Mouse (Mus musculus): ENCODE measurements at regions not wholly inside any gene's neighbourhood (a gene's known extent, or its start where the extent isn't known, plus 50 kb on each side); places are given as distances from the start of the nearest gene placed in this dataset.

- TF ChIP-seq POLR2A (IDR thresholded peaks at IDR 0.05; ENCODE audit: control insufficient read depth, low read depth, low read length) (no peak), CTCF (IDR thresholded peaks at IDR 0.05; ENCODE audit: control insufficient read depth, insufficient read depth, insufficient replicate concordance, low read depth, low read length) (no peak)
Observed at GRCm38 (mm10) chr11:117425466-117425865, 58.7 kb upstream of the Gm11733 start.

All from testis, adult 2 months (tissue).